Mouse (Mus musculus) gastrocnemius, postnatal 4 days (tissue): ENCODE measurements around the gene Mbnl2. TPM values are rescaled to one million over a fixed set of nuclear protein-coding genes. Genes with fewer than 3 reads are reported as not detected.

Experiments
- DNase-seq, 2 experiments: peaks; one replicate each; pipeline ENCODE4 v3.0.0; 2021 to 2022; ENCODE audit warnings: low spot score in 2 of 2, mixed read lengths in 2 of 2
- total RNA-seq, 2 experiments: library from RNA; stranded (reverse); gene quantifications; 2 replicates each; pipeline ENCODE4 v1.2.3; 2021

The Mbnl2 gene
- total RNA-seq, 2 experiments from 2014 or later, result 172 to 208 TPM

DNA sequence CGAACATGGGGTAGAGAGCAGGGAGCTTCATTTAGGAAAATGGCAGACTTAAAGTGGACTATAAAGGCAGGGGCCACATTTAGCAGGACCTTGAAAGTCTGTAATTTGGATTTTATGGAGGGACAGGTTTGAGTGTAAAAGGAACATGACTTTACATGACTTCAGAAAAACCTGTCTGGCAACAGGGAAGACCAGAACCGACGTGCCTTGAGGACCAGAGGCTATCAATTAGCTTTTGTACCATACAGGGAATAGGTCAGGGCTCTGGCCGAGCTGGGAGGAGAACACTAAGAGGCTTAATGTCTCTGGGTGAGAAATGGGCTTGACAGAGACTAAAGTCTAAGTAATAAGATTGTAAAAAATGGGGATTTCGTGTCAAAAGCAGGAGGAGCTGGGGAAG, 1.7 kb upstream of the Mbnl2 start:
- no peak for DNase-seq

DNA sequence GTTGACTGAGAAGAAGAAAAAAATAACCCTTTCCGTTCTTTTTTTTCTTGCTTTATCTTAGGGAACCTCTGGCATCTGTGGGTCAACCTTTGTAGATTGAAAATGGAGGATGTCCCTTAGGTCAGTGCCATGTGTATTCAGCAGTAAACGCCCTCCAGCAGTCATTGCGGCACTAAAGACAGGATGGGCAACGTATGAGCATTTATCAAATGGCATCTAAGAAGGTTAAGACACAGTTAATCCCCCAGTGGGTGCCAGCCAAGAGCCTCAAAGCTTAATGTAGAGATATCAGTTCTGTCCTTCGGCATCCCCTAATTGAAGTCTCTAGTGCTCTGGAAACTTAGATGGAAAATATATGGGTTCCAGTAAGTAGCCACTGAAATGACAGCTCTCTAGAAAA, 723 bp upstream of the Mbnl2 start:
- no peak for DNase-seq

DNA sequence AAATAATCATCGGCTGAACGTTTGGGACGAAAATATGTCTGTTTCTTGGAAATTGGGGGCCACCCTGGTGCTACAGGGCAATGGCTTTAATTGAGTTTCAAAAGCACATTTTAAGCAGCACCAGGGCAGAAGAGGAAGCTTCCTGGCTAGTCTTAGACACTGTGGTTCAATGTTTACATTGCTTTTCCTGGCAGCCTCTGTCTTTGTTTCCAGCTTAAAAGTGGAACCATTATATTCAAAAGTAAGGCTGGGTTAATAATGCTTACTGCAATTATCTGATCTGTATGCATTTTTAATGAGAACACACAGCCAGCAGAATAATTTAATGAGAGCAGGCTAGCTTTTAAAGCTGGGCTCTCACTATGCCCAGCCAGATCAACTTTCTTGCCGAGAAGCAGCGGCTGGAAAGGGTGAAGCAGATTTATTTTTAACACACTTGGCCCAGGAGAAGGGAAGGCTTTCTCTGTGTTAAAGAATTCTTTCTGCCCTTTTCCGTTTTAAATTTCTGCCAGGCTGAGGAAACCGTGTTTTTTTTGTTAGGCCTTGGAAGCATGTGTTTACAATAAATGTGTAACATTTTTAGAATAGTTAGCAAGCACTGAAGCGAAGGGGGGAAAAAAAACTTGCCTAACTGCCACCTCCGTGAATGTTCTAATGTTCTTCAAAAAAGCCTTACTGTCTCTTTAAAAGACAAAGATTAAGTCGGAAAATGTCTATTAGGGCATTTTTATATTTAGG, 1.0 kb downstream of the Mbnl2 start:
- DNase-seq, result no peak

DNA sequence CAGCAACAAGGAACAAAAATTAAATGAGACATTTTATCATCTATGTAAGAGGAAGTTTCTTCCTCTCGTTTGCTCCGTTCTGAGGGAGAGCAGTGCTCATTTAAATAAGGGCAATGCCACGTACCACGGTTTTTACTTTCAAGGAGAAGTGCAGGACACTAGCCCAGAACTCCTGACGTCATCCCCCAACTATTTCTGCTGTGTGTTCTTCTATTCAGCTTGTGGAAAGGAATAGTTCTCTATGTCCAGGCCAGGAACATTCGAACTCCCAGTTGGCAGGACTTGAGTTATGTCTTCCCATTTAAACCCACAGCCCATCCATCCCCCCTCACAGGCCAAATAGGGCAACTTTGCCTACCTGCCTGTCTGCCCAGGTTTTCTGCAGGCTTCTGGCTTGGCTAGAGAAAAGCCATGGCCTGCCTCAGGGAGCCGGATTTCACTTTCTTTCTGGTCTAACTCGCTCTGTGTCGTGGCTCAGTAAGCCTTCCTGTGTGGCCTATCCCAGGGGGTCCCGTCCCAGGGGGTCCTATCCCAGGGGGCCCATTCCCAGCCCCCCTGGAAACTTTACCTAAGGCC, 1.7 kb downstream of the Mbnl2 start:
- DNase-seq, result peak in 1 of 2 experiments; percentile 49

DNA sequence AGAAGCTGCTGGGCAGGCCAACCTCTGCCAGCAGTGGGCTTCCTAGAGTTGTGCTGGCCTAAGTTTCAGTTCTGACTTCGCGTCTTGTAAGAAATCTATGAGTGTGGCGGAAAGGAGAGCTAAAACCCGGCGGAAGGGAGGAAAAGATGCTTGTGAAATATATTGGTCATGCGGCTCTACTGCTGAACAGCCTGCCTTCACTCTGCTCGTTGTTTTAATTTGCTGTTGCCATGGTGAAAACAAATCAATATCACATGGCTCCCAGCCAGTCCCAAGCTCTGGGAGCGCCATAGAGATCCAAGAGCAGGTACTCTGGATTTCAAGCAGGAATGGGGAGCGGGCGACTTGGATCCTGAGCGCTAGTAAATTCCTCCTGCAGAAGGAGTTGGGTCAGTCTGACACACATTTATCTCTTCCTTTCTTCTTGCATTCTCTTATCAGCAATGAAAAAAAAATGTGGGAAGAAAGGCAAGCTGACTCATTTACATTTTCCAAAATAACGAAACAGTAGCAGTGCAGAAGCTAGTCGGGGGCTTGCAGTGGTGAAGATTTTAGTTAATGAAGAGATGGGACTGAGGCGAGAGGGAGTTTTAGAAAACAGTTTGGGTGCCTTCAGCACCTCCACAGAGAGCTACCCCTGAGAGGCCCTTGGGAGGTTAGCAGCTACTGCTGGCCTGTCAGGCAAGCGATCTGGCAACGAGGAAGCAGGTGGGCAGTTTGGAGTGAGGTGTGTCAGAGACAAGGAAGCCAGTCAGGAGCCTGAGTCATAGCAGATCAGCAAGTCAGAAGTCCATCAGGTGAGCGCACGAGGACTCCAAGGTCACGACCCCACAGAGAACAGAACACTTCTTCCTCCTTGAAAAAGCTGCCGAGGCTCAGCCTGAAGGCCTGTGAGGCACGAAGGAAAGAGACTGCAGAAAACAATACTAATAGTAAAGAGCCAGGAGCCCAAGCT, 3.1 kb downstream of the Mbnl2 start:
- peak in 1 of 2 experiments; percentile 40 for DNase-seq

DNA sequence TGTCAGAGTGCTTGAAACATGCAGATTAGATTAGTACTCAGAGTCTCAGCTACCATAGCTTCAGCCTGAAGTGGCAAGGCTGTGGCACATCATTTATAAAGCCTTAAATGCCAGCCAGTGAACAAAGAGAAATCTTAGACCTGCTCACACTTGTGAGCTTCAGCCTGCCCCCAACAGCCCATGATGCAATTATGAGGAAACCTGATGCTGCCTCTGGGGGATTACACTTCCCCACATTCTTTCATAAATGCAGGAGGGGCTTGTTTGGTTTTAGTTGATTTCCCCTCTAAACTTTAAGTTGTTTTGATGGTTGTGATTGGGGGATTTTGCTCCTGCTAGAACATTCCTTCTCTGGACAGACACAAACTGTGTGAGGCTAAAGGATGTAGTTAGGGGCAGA, 4.7 kb downstream of the Mbnl2 start:
- no peak for DNase-seq

DNA sequence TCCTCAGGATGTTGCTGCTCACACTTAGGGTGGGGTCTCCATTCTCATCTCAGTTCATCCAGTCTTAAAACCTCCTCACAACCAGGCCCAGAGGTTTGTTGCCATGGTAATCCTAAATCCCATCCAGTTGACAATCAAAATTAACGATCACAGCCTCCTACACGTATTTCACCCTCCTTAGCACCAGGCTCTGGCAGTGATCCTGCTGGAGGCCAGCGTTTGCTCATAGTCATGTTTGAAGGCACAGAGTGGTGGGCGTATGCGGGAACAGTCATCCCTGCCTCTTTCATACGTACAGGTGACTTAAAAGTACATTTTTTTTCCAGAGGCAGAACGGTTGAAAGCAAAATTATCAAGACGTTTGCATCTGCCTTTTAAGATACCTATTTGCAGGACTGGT, 8.3 kb downstream of the Mbnl2 start:
- no peak for DNase-seq

DNA sequence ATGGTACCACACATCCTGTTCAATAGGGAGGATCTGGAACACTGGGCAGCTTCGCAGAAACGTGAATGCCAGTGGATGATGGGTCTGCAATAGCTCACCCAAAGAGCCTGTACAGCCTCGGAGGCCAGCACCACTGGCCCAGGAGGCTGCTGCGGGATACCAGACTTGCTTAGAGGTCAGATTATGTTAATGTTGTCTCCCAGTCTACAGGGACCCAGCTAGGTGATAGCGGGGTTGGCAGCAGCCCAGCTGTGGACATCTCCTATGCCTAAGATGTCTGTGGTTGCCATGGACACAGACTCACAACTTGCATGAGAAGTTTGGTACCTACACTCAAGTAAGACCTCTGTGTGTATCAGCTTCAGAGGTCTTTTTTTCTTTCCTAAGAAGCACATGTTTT, 9.0 kb downstream of the Mbnl2 start:
- DNase-seq, result no peak

DNA sequence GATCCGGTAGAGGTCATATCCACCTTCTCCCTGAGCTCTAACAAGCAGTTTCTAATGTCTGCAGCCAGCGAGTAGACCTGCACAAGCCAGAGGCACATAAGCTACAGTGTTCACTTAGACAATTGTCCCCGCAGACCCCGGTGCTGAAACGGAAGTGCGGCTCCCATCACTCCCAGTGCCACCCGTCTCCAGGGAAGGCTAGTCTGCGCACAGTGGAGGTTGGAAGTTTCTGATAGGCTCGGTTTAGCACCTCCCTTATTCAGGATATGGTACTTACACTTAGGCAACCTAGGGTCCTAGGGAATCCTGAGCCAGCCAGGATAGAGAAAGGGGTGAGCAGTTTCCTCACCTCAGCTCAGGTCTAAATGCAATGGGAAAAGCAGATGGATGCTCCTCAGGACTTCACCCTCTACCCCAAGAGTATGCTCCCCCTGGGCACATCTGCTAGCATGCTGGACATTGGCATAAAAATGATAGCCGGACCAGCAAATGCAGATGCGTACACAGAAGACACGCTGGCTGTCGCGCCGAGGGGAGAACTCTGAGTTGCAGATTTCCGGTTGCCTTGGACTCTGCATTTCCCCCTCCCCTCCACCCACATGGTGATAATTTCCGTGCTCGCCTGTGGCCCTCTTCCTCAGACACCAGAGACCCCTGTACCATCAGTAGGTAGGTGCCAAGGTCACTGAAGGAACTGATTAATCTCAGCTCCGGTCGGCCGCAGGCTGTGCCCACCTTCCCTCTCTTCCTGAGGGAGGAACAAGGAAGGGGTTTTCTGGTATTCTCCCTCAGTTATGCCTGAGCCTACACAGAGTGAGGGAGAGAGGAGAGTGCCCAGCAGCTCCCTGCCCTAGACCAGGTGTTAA, 11.9 kb downstream of the Mbnl2 start:
- no peak for DNase-seq

DNA sequence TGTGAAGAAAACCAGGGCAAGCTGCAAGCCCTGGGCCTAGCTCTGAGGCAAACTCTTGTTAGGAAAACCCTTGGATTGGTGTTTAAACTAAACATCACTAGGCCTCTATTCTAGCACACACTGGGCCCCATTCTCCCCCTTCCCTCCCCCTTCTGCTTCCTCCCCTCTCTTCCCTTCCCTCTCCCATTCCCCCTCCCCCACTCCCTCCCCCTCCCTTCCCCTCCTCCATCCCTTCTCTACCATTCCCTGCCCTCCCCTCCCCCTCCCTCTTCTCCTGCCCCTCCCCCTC, 12.5 kb downstream of the Mbnl2 start:
- DNase-seq, result no peak

DNA sequence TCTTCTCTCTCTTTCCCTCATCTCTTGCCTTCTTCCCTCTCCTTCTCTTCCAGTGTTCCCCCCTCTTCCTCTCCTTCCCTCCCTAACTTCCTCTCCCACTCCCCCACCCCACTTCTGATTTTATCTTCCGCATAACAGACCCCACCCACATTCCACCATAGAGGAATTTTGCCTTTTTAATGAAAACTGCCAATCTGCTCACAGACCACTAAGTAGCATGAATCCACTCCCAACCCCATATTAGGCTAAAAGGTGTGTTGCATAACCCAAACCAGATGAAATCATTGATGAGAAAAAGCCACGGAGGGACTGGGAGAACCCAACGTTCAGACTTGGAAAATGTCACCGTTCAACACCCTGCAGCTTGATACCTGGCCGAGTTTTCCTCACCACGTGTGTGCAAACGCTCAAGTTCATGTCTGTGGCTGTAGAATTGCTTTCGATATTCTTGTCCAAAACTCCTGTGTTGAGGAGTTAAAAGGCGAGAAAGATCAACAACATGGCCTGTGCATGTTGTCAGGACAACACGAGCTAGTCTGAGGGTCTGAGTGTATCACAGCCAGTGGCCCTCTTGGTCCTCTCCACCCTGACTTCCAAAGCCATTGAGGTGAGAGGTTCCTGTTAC, 13.0 kb downstream of the Mbnl2 start:
- no peak for DNase-seq

DNA sequence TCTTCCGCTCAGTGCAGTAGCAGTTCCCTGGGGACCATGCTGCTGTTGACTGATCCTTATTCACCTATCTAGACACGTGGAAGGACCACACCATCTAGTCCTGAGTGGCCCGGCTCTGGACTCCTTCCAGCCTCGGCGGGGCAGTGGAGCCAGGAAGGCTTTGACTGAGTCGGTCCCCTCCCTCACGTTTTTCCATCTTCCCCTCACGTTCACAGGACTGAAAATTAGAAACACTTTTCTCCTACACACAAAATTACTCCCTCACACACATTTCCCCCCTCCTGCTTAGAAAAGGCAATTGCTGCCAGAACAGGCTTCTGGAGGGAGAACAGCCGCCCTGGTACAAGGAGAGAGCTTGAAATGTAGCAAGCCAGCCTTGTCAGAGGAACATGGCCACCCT, 13.6 kb downstream of the Mbnl2 start:
- DNase-seq, result no peak

DNA sequence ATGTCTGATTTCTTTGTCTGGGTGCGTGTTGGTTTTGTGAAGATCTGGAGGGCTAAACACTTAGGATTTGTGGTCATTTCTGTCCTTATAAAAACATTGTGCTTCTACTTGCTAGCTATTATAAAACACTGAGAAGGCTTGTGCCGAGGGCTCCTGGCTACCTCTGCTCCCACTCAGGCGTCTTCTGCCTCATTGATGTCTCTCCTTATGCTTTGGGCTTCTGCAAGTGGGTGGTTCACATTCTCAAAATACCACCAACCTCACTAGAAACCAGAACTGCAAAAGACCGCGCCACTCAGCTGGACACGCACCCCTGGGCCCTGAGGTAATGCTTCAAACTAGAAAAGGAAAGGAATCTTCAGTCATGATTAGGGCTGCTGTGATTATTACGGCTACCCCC, 14.1 kb downstream of the Mbnl2 start:
- no peak for DNase-seq

DNA sequence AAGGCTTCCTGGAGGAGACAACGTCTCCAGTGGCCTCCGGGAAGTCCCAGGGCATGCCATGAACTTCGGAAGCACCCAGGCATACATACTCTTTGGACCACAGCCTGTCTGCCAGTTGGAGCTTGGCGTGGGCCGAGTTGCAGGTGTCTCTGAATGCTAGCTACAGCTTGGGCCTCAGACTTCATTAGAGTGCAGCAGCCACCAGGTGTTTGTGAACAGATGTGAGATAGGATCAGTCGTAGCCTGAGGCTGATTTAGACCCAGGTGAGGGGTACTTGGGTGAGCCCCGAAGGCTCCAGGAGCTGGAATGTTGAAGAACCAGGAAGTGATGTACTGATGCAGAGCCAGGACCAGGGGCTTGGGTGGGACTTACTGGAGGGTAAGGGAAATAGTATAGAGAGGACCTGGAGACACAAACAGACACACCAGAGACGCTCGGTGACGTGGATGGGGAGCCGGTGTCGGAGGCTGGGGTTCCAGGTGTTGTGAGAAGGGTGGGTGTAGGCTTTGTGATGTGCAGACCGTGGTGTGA, 15.8 kb downstream of the Mbnl2 start:
- DNase-seq, result no peak

DNA sequence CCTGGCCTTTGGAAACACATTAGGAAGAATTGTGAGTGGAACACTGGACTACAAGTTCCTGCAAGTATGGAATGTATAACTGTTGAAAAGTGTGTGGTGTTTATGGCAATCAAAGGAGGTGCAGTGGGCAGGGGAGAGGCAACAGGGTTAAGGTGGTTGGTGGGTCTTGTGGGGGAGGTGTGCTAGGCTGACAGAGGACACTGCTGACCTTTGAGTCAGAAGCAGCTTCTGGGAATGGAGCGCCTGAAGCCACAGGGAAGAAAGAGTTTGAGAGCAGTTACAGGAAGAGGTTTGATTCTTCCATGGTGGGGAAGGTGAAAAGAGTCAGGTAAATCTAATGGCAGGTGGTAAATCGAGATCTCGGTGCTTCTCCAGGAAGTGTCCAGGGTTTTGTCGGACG, 16.7 kb downstream of the Mbnl2 start:
- DNase-seq, result no peak

DNA sequence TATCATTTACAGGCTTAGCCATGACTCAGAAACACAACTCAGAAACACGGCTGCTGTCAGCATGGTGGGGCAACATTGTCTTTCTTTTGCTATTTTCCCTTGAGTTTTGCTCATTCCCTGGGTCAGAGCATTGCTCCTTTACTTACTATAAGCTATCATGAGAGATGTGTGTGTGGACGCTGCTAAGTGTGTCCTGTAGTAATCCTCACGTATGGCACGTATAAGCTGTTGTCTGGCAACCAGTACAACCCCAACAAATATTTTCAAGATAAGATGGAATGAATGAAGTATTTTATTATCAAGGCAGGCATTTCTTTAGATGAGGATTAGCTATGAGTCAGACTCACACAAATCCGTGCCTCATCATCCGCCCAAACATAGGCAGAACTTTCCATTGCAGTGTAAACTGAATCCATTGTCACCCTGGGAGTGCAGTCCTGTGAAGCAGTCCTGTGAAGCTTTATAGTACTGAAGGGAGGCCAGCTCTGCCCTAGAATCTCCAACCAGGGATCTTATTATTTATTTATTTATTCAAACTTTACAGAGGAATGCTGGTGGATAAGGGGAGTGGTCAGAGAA, 17.2 kb downstream of the Mbnl2 start:
- no peak for DNase-seq

DNA sequence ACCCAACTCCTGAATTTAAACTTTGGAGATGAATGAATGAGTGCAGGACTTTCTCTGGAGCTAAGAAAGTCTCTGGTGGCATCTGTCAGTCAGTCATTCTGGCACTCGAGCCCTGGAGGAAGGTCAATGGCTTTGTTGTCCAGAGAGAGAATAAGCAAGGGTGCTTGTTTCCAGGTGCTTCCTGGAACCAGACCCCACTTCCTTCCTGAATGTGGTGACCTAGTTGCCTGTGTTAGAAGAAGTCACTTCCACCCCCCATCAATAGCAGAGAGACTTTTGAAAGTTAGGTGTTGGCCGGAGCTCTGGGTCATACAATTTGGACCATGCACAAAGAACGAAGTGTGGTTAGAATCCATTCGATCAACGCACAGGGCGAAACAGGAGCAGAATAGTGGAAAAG, 19.0 kb downstream of the Mbnl2 start:
- no peak for DNase-seq

DNA sequence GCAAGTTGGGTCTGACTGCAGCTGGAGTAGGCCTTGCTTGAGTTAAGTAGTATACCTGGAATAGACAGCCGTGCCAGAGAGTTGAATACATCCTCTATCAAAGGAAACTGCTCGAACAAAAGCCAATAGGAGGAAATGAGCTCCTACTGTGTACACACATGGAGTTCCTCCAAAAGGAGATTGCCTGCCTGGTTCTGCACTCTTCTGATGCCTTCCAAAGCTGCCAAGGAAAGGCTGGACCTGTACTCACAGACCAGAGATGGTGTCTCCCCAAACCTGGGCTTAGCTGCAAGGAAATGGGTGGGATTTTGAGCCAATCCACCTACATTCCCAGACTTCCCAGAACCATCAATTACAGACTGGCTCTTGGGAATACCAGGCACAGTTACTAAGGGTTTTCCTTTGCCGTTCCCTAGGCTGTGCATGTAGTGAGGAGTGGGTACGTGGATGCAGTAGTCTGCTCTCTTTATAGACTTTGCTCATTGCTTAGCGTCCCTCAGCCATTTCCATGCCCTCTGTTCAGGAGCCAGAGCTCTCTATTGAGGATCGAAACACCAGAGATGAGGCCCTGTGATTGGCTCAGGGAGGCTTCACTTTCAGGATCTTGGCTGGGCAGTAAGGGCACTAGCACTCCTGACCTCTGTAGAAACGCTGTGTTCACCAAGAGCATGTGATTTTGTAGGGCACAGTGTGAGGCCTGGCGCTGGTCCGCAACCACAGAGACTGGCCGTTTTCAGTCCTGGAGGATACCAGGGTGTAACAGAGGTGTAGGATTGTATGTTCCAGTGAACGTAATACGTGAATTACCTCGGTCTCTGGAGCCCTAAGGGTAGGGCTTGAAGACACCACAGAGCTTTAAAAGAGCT, 20.1 kb downstream of the Mbnl2 start:
- DNase-seq, result no peak
